In genomic region chr7:70416185-70416941, GRCm38 (mm10) we compare ENCODE assay signal across 23 mouse cellular contexts. TPM values are rescaled to one million over a fixed set of nuclear protein-coding genes. Genes with fewer than 3 reads are reported as not detected.
DNase-seq lines count a peak whose midpoint lies in the region; TF ChIP-seq lines count a peak whose summit lies in the region.
"Had no signal": no experiment of that assay in that cellular context is flagged by ENCODE, and none has a peak within 500 bp of the region (broad histone marks: within the 10 kb centered on the region; RNA-seq: fewer than 3 reads in every experiment).

No protein-coding gene starts in this region.

- H3K79me2 ChIP-seq in myocyte (ENCODE audit: control insufficient read depth, insufficient read depth): no peaks in the 10 kb centered on the region

- TF ChIP-seq POLR2A in myocyte (IDR thresholded peaks at IDR 0.05; ENCODE audit: insufficient read length, low read depth): no peak

- intact Hi-C loops in heart, postnatal 10 days (cut with DNase I): no loop called here

- H3ac ChIP-seq in myocyte (ENCODE audit: control insufficient read depth, insufficient read length): no peak overlapping the region

- H3K27me3 ChIP-seq in myocyte (ENCODE audit: control insufficient read depth, insufficient read depth, insufficient read length): no peaks in the 10 kb centered on the region
- H3K27me3 ChIP-seq: heart, embryonic 15.5 days; intestine, embryonic 15.5 days; Patski had no signal

- no peak overlapping the region for H3K4me3 ChIP-seq in myocyte
- H3K4me3 ChIP-seq: heart, embryonic 15.5 days; intestine, embryonic 15.5 days; midbrain, embryonic 10.5 days had no signal

- H3K36me3 ChIP-seq in myocyte (ENCODE audit: control insufficient read depth, insufficient read depth): no peaks in the 10 kb centered on the region
- H3K36me3 ChIP-seq: heart, embryonic 15.5 days; intestine, embryonic 15.5 days had no signal

- H3K4me2 ChIP-seq in myocyte (ENCODE audit: low read depth): peak overlapping the region; percentile 20
- H3K4me2 ChIP-seq: heart, embryonic 15.5 days; hindbrain, embryonic 14.5 days; intestine, embryonic 15.5 days had no signal

- DNase-seq in embryo, embryonic 11 days: peak; percentile 46
- DNase-seq in embryo, embryonic 10 days (ENCODE audit: low spot score): no peak
- peak; percentile 10 for DNase-seq in adipocyte (ENCODE audit: low spot score)
- DNase-seq in fibroblast of lung, adult 2 months (ENCODE audit: low read depth): peak; percentile 16
- DNase-seq in heart, postnatal 10 days: no peak
- no peak for DNase-seq in kidney, adult 18-20 months
- DNase-seq in T-cell, adult 2 months (ENCODE audit: low spot score): no peak
- DNase-seq: adrenal gland, adult 8-10 months; cerebellum, adult 11-12 months; cerebellum, postnatal 25 days; forebrain, postnatal 0 days; gastrocnemius, postnatal 36 days; heart, postnatal 4 days; kidney, postnatal 36 days; layer of hippocampus, adult 9-11 months had no signal

TF ChIP-seq in myocyte, 11 proteins besides CTCF, POLR2A, EP300 and RAD21:
- TF ChIP-seq MYOD1 (IDR thresholded peaks at IDR 0.05; ENCODE audit: control insufficient read depth in 1 of 3, insufficient read length in 2 of 3, low read depth in 2 of 3): no peak
- no peak for TF ChIP-seq REST (IDR thresholded peaks at IDR 0.05; ENCODE audit: insufficient read depth, insufficient read length)
- no peak for TF ChIP-seq TCF3 (IDR thresholded peaks at IDR 0.05; ENCODE audit: insufficient read length, low read depth)

RNA-seq across cellular contexts. Expression of gene Nr2f2, which starts 49.8 kb away (rescaled TPM):
- 7.0 TPM for polyA plus RNA-seq in myocyte (2012; fragmentation: generic; extraction: Trizol)
- 10 to 100 TPM; 25.2 to 30.0 TPM for total RNA-seq in heart, postnatal 10 days (2021)
- total RNA-seq: neutrophil, adult 5-6 weeks had no signal
- polyA plus RNA-seq: macrophage had no signal

Comparison
In these comparisons a context has a peak if more than half of its experiments do, and no peak if none do; other contexts are left out.
1. DNase-seq: peak in embryo, embryonic 11 days (single experiment), adipocyte (single experiment) and fibroblast of lung, adult 2 months (single experiment); none in embryo, embryonic 10 days (single experiment), heart, postnatal 10 days (0 of 2), kidney, adult 18-20 months (single experiment) and T-cell, adult 2 months (single experiment).